Mouse (Mus musculus): ENCODE measurements at regions not wholly inside any gene's neighbourhood (a gene's known extent, or its start where the extent isn't known, plus 50 kb on each side); places are given as distances from the start of the nearest gene placed in this dataset.

DNA sequence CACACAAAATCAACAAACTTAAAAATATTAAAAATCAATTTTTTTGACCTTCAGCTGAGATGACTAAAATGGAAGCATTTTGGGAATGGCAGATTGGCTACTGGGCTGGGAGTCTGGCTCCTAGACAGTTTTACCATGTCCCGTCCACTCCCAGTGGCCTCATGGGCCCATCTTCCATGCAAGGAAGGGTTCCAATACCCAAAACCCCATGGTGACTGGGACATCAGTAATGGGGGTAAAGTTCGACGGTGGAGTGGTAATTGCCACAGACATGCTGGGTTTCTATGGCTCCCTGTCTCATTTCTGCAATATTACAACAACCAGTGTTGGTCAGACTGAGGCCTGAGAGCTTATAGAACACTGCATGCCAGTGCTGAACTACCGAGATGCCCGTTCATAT is 82.2 kb downstream of the Il20rb start:
- DNase-seq (ENCODE audit: low spot score) = no peak

DNA sequence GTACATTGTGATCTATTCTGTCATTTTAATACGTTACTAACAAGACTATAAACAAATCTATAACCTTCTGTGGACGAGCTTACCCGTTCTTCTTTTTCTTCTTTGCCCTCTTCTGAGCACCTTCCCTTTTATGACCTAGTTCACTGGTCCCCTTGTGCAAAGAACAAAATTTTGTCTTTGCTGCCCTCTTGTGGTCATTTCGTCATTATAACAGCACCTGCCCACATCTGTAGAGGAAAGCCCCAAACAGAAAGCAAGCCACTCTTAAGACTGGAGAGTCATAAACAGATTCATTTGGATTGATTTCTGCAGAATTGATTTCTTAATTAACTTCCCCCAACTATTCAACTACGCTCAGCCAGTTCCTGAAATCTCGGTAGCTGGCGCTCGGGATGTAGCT is 86.2 kb downstream of the Il20rb start:
- DNase-seq (ENCODE audit: low spot score) = peak; percentile 42

GRCm38 (mm10) chr9:100396340-100396910 is 90.2 kb downstream of the Il20rb start:
- no peak for DNase-seq (ENCODE audit: low spot score)

DNA sequence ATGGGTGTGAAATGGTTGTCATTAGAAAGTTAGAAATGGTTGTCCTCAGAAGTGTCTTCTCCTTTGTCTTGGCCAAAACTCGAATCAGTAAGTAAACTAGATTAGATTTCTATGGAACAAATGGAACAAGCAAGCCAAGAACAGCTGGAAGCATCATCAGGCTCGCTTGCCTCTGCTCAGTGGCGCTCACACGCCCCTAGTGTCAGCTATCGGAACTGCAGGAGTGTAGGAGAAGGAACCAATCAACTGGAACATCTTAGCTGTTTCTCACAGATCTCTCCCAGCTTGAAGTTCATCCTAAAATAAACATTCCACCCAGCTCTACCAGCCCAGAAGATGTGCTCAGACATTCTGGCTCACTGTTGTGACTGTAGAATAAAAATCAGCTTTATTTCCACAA is 90.9 kb downstream of the Il20rb start:
- DNase-seq (ENCODE audit: low spot score) = peak; percentile 44

- DNase-seq (ENCODE audit: low spot score) = no peak
These were observed 92.0 kb downstream of the Il20rb start for GRCm38 (mm10) chr9:100394632-100395031.

GRCm38 (mm10) chr9:100394166-100394565 is 92.4 kb downstream of the Il20rb start:
- DNase-seq (ENCODE audit: low spot score) = no peak

- DNase-seq (ENCODE audit: low spot score) = no peak
These were observed 94.3 kb downstream of the Il20rb start for GRCm38 (mm10) chr9:100392262-100392661.

GRCm38 (mm10) chr9:100391566-100392213 is 94.9 kb downstream of the Il20rb start:
- DNase-seq (ENCODE audit: low spot score) = no peak

GRCm38 (mm10) chr9:100388393-100388792 is 98.2 kb downstream of the Il20rb start:
- DNase-seq (ENCODE audit: low spot score) = no peak

DNA sequence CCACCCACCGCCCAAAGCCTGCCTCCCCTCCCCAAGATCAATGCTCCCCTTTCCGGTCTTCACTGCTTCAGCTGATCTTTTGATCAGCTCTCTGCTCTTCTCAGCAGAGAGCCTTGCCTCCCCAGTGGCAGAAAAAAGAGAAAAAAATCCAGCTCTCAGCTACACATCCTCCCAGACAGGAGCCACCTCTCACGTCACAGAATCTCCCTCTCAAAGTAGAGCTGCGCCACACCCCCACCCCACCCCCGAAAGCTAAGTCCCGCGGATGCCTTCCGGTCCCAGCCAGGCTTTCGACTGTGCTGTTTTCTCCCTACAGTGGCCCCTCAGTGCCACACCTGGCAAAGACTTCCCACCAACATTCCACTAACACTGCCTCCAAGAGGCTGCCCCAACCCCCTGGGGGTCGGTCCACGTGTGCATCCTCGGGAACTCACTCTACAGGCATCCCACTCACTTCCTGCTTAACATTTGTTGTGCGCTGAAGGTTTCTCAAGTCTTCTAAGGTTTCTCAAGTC is 99.4 kb downstream of the Il20rb start:
- DNase-seq (ENCODE audit: low spot score) = no peak

DNA sequence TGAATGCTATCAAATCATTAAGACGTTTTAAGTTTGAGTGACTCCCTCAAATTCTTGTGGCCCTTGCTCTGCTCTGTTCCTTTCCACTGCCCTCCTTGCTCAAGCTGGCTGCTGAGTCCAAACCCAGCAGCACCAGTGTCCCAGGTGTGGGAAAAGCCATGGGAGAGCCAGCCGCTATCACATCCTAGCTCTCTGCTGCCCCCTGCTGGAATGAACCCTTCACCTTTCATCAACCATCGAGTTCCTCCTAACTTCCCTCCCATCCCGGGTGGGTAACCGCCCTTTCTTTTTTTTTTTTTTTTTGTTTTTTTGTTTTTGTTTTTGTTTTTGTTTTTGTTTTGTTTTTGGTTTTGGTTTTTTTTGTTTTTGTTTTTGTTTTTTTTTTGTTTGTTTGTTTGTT is 104.1 kb downstream of the Il20rb start:
- peak; percentile 40 for DNase-seq (ENCODE audit: low spot score)

GRCm38 (mm10) chr9:100369921-100370320 is 116.7 kb downstream of the Il20rb start:
- DNase-seq (ENCODE audit: low spot score) = no peak

- no peak for DNase-seq (ENCODE audit: low spot score)
These were observed 119.8 kb downstream of the Il20rb start for GRCm38 (mm10) chr9:100366816-100367215.

DNA sequence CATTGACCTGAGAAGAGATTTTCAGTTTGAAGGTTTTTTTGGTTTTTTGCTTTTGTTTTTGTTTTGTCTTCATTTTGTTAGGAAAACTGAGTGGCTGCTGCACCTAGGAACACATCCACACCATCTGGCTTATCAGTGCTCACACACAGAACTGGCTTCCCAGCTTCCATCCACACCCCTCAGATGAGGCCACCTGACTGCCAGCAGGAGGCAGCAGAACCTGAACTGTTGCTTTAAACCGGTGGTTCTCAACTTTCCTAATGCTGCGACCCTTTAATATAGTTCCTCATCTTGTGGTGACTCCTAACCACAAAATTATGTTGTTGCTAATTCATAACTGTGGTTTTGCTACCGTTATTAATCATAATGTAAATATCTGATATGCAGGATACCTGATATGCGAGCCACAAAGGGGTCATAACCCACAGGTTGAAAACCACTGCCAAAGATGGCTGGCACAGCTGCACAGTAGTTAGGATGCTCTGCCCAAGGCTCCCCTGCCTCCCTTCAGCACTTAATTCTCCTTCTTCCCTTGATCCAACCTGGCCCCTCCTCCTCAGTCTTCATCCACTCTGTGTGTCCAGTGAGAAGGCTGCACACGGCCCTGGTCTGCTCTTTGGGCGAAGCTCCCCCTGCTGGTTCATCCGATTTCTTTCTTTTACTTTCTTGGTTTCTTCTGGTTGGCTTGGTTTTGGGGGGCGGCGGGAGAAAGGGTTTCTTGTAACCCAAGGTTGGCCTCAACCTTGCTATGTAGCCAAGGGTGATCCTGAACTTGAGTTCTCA is 126.5 kb downstream of the Il20rb start:
- DNase-seq (ENCODE audit: low spot score) = no peak

DNA sequence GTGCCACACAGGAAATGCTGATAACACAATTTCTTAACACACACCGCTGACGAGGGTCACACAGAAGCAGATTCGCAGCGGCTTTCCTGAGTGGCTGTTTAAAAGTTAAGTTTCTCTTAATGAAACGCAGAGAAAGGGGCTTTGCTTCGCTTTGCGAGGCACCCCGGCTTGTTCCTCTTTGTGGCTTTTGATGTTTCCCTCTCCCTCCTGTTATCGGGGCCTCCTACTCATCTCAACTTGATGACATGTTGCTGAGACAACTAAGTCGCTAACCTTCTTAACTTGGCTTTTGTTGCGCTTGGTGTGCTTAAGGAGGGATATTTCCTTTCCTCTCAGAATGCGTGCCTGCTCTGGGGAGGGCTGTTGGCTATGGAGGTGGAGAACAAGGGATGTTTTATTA is 129.0 kb downstream of the Il20rb start:
- DNase-seq (ENCODE audit: low spot score) = no peak

- DNase-seq (ENCODE audit: low spot score) = no peak
These were observed 145.8 kb downstream of the Il20rb start for GRCm38 (mm10) chr9:100340796-100341195.

GRCm38 (mm10) chr9:100307765-100308164 is 178.8 kb downstream of the Il20rb start:
- no peak for DNase-seq (ENCODE audit: low spot score)

DNA sequence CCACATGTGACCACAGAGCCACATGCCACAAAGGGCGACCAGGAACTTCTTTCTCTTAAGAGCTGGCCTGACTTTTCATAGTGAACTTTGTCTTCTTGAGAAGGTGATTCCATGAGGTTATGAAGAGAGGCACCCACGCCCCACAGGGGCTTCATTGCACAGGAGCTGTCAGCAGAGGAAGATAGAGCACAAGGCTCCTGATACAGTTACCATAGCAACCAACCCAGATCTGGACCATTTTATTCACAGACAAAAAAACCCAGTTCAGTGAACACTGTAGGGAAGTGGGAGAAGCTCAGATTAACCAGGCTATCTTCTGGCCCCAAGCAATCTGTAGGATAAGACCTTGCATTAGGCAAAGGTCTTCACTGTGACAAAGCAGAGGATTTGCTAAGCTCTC is 179.2 kb downstream of the Il20rb start:
- no peak for DNase-seq (ENCODE audit: low spot score)

DNA sequence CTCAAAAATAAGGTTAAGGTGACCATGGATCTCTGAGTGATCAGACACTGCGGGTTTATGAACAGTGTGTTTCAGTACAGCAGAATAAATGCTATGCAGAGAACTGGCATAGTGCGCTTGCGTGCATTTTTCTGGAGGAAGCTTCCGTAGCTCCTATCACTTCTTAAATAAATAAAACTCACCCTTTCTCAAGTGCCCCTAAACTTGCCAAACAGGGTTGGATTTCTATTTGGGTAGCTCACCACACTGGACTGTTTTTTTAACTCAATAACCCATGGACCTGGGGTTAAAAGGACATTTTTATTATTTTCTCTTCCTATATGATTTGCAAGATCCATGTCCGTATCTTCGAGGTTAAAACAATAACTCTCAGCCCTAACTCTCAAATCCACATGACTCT is 182.8 kb downstream of the Il20rb start:
- DNase-seq (ENCODE audit: low spot score) = no peak

DNA sequence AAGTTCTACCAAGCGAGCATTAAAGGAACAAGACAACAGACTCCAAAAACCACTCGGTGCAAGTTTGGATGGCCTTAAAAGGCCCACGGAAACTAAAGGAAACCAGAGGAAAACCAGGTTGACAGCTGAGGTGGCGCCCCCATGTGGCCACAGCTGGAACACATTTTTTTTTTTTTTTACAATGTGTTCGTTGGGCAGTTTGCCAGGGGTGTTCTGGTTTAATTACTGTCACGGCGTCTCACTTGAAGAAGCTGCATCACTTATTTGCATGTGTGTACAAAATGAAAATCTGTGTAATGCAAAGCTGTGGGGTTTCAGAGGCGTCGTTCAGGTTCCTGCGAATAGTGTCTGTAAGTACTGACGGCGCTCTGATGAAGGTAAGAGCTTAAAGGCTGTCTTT is 185.0 kb downstream of the Il20rb start:
- no peak for DNase-seq (ENCODE audit: low spot score)

GRCm38 (mm10) chr9:100277361-100277760 is 209.2 kb downstream of the Il20rb start:
- no peak for DNase-seq (ENCODE audit: low spot score)

- DNase-seq (ENCODE audit: low spot score) = no peak
These were observed 219.8 kb downstream of the Il20rb start for GRCm38 (mm10) chr9:100266528-100267387.
